Mouse (Mus musculus): ENCODE data around the gene Trnau1ap.

DNA sequence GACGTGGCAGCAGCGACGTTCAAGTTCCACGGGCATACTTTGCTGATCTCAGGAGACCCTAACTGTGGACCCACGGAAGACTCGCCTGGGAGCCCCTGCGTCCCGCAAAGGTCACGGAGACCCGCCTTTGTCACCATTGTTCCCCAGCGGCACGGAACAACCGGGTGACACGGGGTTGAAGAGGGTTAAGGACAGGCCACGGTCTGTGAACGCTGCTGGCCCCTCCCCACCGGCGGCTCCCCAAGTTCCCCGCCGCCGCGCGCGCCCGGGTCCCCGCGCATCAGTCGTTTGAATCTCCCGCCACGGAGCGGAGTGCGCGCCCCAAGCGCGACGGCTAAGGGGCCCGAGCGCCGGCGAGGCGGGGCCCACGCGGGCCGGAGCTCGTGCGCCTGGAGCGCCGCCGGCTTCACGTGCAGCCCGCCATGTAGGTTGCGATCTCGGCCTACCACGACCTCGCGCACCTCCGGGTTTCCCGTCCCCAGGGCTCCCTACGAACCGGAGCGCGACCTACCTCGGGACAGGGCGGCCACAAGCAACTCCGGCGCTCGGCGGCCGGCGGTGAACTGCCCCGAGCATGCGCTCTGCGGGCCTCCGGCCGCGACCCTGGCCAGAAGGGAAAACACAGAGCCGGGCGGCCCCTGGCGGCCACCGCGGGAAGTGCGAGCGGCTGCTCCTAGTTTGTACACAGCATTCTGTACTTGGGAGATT lies 16.0 kb upstream of the Trnau1ap start:
- TF ChIP-seq POLR2A (IDR thresholded peaks at IDR 0.05; ENCODE audit: insufficient read depth, low read depth, low read length): peak; percentile 46
- peak; percentile 93 for TF ChIP-seq CTCF (IDR thresholded peaks at IDR 0.05; ENCODE audit: insufficient read depth, low read depth, low read length)
